Mouse (Mus musculus) embryonic facial prominence, embryonic 11.5 days (tissue): ENCODE measurements around the gene Ddx5. TPM values are rescaled to one million over a fixed set of nuclear protein-coding genes. Genes with fewer than 3 reads are reported as not detected.
A peak's percentile ranks its signal among the peaks of the same experiment; 100 is the strongest.

ENCODE experiments used
- ATAC-seq: fragments of 200-750 bp; cut with Nextera tagmentation; replicated peaks from 2 replicates; pipeline ENCODE4 v1.8.0; 2017; ENCODE audit warnings: low read depth; ENCODE audit not compliant: insufficient number of reproducible peaks, low FRiP score, low TSS enrichment
- DNase-seq: peaks from one replicate; pipeline ENCODE4 v3.0.0-alpha.2; 2015; ENCODE audit warnings: low spot score
- H3K27ac ChIP-seq: fragments of 300-500 bp; sonication (generic); replicated peaks from 2 replicates; pipeline ENCODE4 v1.5.1; 2014; ENCODE audit warnings: mild to moderate bottlenecking, low read depth, low read length, control low read depth
- H3K27me3 ChIP-seq: fragments of 300-500 bp; sonication (generic); 2 replicates; pipeline ENCODE4 v1.6.1; 2014; ENCODE audit warnings: mild to moderate bottlenecking, low read length, moderate library complexity, mixed read lengths; ENCODE audit not compliant: control insufficient read depth, insufficient read depth
- H3K36me3 ChIP-seq: fragments of 300-500 bp; sonication (generic); replicated peaks from 2 replicates; pipeline ENCODE4 v1.6.1; 2014; ENCODE audit warnings: low read depth, mild to moderate bottlenecking, low read length, moderate library complexity, mixed read lengths; ENCODE audit not compliant: control insufficient read depth, insufficient read depth
- H3K4me1 ChIP-seq: fragments of 300-500 bp; sonication (generic); 2 replicates; pipeline ENCODE4 v1.6.1; 2014; ENCODE audit warnings: low read length, mixed read lengths; ENCODE audit not compliant: control insufficient read depth, insufficient read depth
- H3K4me2 ChIP-seq: fragments of 300-500 bp; sonication (generic); 2 replicates; pipeline ENCODE4 v1.6.1; 2014; ENCODE audit warnings: low read depth, mild to moderate bottlenecking, control low read depth, low read length, moderate library complexity
- H3K4me3 ChIP-seq: fragments of 300-500 bp; sonication (generic); 2 replicates; pipeline ENCODE4 v1.5.1; 2014; ENCODE audit warnings: low read depth, low read length, control low read depth
- H3K9ac ChIP-seq: fragments of 300-500 bp; sonication (generic); replicated peaks from 2 replicates; pipeline ENCODE4 v1.6.1; 2014; ENCODE audit warnings: mild to moderate bottlenecking, control low read depth, low read length
- H3K9me3 ChIP-seq: fragments of 300-500 bp; sonication (generic); replicated peaks from 2 replicates; pipeline ENCODE4 v1.6.1; 2016; ENCODE audit warnings: mild to moderate bottlenecking, low read length, inconsistent platforms, mixed read lengths; ENCODE audit not compliant: control insufficient read depth
- WGBS: fragments of 180-500 bp; shearing (Covaris S2); extraction: QIAGEN DNeasy Blood & Tissue Kit; methylation state at CpG from one replicate; pipeline ENCODE4 v1.1.7; 2014; 5-methylcytosine and 5-hydroxymethylcytosine counted together
- polyA plus RNA-seq: library from polyadenylated mRNA; unstranded; fragments of >200 nt; fragmentation: Nextera tagmentation; extraction: Ambion mirVana; gene quantifications from 2 replicates; pipeline ENCODE4 v1.2.1, GENCODE M21; 2014

Ddx5 gene
- polyA plus RNA-seq, 1 experiment from 2014 or later, result 533 TPM

DNA sequence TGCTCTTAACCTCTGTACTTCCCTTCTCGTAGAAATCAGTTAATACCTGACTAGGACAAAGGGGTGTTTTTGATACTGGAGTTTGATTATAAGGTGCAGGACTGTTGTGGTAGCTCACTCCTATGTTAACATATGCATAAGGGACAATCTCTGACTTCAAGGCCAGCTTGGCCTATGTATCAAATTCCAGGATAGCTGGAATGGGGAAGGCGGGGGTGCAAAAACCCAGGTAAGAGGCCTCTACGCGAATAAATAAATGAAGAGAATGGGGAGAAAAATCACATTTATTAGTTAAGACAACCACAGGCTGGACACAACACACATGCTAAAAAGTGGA lies 8.9 kb downstream of the Ddx5 start:
- no peak overlapping the region for H3K9ac ChIP-seq
- H3K4me3 ChIP-seq, result no peak overlapping the region
- no peaks in the 10 kb centered on the region for H3K4me1 ChIP-seq
- H3K27me3 ChIP-seq, result no peaks in the 10 kb centered on the region
- DNase-seq (no peak), ATAC-seq (peak; percentile 19; the same call in 1 of the 2 replicates)
- no peak overlapping the region for H3K27ac ChIP-seq
- 66% methylated on average over 4 of the region's 4 CpGs for WGBS
- no peaks in the 10 kb centered on the region for H3K9me3 ChIP-seq
- H3K36me3 ChIP-seq, result peaks cover 6% of the 10 kb centered on the region; the same call in 1 of the 2 replicates
- H3K4me2 ChIP-seq, result no peak overlapping the region

DNA sequence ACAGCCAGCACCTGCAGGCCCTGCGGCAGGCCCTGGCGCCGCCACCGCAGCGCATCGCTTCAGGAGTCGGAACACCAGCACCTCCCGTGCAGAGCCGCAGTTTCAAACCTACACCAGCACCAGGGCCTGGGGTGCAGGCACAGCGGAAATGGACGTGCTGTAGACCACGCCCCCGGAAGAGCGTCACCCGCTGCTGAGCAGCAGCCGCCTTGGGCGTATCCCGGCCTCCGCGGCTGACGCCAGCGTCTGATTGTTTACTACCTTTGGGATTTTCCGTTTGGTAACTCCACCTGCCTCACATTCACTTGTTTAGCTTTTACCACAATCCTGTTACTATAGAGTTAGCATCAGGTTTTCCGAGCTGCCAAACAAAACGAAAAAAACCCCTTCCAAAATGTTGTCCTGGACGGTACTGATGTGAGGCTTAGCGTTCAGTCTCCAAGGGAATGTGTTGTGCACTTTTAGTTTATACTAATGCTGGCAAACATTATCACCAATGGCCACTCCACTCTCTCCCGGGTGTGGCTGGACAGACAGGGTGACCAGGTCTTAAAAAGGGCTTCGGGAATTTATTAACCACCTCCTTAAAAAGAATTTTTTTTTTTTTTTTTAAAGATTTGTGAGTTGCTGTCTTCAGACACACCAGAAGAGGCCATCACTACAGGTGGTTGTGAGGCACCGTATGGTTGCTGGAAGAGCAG lies 9.4 kb downstream of the Ddx5 start, which contains the start of gene Polg2:
Polg2 (minus strand) TSS at position 150 of the 701 bp plus-strand sequence.
- DNase-seq (peak; percentile 95), ATAC-seq (peak; percentile 97)
- Histone ChIP-seq H3K27me3 (no peaks in the 10 kb centered on the region), H3K4me2 (peak within 1 kb of the TSS; percentile 87), H3K9me3 (no peaks in the 10 kb centered on the region), H3K4me1 (no peaks in the 10 kb centered on the region), H3K27ac (peak within 1 kb of the TSS; percentile 91), H3K36me3 (peaks cover 6% of the 10 kb centered on the region; the same call in 1 of the 2 replicates), H3K9ac (peak within 1 kb of the TSS; percentile 91), H3K4me3 (peak within 1 kb of the TSS; percentile 76)
- 2% methylated on average over 30 of the region's 30 CpGs for WGBS

DNA sequence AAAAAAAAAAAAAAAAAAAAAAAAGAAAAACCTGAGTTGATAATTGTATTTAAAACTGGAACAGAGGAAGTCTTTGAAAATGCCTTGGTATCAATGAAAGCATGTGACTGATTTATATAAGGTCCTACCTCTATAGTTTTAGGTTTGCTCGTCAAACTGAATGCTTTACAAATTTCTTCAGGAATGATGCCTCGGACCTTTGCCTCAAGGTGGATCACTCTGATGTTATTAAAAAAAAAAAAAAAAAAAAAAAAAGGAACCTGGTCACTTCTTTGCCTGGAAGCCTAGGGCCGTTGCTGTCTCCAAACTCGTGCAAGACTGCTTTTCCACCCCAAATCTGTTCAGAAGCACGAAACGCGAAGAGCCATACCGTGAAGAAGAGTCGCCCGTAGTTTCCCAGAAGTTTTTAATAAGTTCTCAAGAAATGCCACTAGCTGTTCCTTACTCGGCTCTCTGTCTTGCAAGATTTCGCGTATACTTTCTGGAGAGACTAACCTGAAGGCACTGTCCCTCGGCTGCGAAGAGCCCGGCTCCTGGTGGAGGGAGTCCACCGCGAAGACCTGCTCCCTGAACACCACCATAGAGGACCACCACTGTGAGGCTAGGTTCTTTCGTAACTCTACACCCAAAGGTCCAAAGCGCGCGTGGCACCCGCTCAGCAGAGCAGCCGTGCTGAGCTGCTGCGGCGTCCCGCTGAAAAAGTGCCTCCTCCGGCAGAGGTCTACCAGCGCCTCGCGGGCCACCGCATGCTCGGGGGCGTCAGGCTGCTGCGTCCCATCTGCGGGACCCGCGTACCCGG lies 10.2 kb downstream of the Ddx5 start:
- H3K27ac ChIP-seq, result peak overlapping the region; percentile 91
- no peak for DNase-seq
- H3K4me1 ChIP-seq, result no peaks in the 10 kb centered on the region
- no peaks in the 10 kb centered on the region for H3K27me3 ChIP-seq
- H3K4me2 ChIP-seq, result peak overlapping the region; percentile 87
- H3K9ac ChIP-seq, result peak overlapping the region; percentile 91
- H3K36me3 ChIP-seq, result peaks cover 3% of the 10 kb centered on the region; the same call in 1 of the 2 replicates
- 2% methylated on average over 39 of the region's 39 CpGs for WGBS
- no peaks in the 10 kb centered on the region for H3K9me3 ChIP-seq
- H3K4me3 ChIP-seq, result peak overlapping the region; percentile 76
- peak; percentile 82 for ATAC-seq

DNA sequence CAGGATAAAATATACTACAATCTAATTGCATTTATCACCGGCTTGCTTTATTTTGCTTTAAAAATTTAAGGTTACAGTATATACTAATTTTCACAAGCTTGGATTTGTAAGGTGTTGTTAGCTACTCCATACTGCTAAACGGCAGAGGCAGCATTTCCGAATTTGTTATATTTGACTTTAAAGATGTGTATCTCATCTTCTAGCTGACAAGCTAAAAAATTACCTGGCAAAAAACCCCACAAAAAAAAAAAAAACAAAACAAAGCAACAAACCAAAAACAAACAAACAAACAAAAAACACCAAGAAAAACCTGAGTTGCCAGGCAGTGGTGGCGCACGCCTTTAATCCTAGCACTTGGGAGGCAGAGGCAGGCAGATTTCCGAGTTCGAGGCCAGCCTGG lies 10.9 kb downstream of the Ddx5 start:
- no peaks in the 10 kb centered on the region for H3K9me3 ChIP-seq
- no peak overlapping the region for H3K9ac ChIP-seq
- H3K4me3 ChIP-seq, result no peak overlapping the region
- ATAC-seq (no peak), DNase-seq (no peak)
- H3K4me1 ChIP-seq, result no peaks in the 10 kb centered on the region
- WGBS, result 94% methylated on average over 7 of the region's 7 CpGs
- no peak overlapping the region for H3K4me2 ChIP-seq
- no peaks in the 10 kb centered on the region; the same call in 1 of the 2 replicates for H3K36me3 ChIP-seq
- no peak overlapping the region for H3K27ac ChIP-seq
- H3K27me3 ChIP-seq, result no peaks in the 10 kb centered on the region

DNA sequence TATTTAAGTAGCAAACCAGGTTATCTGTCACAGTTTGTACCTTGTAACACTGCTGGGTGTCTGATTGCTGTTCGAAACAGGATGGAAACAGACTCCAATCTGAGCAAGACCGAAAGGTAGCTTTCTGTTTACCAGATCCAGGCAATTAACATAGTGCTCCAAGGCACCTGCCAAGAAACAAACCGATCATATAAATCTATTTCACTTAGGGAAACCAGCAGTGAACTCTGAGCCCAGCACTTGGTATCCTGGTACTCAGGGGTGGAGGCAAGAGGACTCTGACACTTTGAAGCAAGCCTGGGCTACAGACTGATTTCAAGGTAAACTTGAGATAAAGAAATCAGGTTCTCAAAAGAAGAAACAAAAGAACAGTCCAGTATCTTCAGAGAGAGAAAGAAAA lies 11.6 kb downstream of the Ddx5 start:
- no peak overlapping the region for H3K27ac ChIP-seq
- no peak overlapping the region for H3K9ac ChIP-seq
- 94% methylated on average over 3 of the region's 3 CpGs for WGBS
- ATAC-seq (no peak), DNase-seq (no peak)
- no peak overlapping the region for H3K4me2 ChIP-seq
- no peaks in the 10 kb centered on the region for H3K27me3 ChIP-seq
- no peaks in the 10 kb centered on the region for H3K4me1 ChIP-seq
- H3K4me3 ChIP-seq, result no peak overlapping the region
- H3K36me3 ChIP-seq, result no peaks in the 10 kb centered on the region; the same call in 1 of the 2 replicates
- H3K9me3 ChIP-seq, result no peaks in the 10 kb centered on the region

DNA sequence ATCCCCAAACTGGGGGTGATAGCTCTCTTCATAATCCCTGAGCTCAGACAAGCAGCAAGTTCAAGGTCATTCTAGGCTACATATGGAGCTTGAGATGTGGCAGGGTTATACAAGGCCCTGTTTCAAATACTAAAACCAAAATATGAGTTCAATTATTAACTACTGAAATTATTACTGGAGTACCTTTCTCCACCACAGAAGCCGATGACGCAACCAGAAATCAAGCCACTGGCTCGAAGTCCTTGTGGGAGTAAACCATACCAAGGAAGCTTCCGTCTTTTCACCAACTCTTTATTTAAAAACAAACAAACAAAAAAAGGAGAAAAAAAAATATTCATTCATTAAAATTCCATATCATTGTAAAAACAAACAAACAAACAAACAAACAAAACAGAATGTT lies 12.0 kb downstream of the Ddx5 start:
- H3K4me3 ChIP-seq, result no peak overlapping the region
- 96% methylated on average over 4 of the region's 4 CpGs for WGBS
- no peaks in the 10 kb centered on the region for H3K9me3 ChIP-seq
- H3K9ac ChIP-seq, result no peak overlapping the region
- H3K27ac ChIP-seq, result no peak overlapping the region
- H3K27me3 ChIP-seq, result no peaks in the 10 kb centered on the region
- DNase-seq (no peak), ATAC-seq (no peak)
- no peaks in the 10 kb centered on the region for H3K36me3 ChIP-seq
- no peak overlapping the region for H3K4me2 ChIP-seq
- no peaks in the 10 kb centered on the region for H3K4me1 ChIP-seq

DNA sequence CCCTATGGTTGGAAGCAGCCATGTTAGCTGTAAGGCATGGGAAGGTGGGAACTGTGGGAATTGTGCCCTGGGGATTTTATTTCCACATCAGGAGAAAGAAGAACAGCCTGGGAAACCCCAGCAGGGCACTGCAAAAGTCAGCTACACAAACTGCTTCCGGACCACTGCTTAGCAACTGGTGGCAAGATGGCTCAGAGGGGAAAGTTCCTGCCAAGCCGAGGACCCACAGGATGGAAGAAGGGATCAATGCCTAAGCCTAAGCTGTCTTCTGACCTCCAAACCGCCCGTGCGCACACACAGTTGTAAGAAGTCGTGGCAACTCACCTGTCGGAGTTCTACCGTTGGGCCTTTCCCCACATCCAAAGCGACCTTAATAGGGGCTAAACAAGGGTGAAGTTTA lies 15.9 kb downstream of the Ddx5 start:
- Histone ChIP-seq H3K27ac (no peak overlapping the region), H3K27me3 (no peaks in the 10 kb centered on the region), H3K4me1 (no peaks in the 10 kb centered on the region), H3K9me3 (no peaks in the 10 kb centered on the region), H3K36me3 (peaks cover 8% of the 10 kb centered on the region), H3K4me3 (no peak overlapping the region), H3K4me2 (no peak overlapping the region), H3K9ac (no peak overlapping the region)
- no peak for DNase-seq
- no peak for ATAC-seq
- WGBS, result 93% methylated on average over 9 of the region's 9 CpGs
